Mouse (Mus musculus) kidney, adult 8-10 months (tissue): ENCODE data around the gene Hs3st1.
"Not testable (repeated sequence)": the region's sequence is repeated elsewhere in the genome, so short reads cannot be mapped to it uniquely, and the experiment has no call there.

Experiments
- DNase-seq, 2 experiments: peaks; one replicate each; pipeline ENCODE4 v3.0.0; 2022

Hs3st1 gene

GRCm38 (mm10) chr5:39755375-39755774 is at the start of gene Hs3st1:
Hs3st1 (minus strand) TSS chr5:39755475.
- not testable (repeated sequence) for DNase-seq

GRCm38 (mm10) chr5:39804663-39805062 is 49.4 kb upstream of the Hs3st1 start:
- DNase-seq = no peak

- peak in 1 of 2 experiments; percentile 1 for DNase-seq
These were observed 48.7 kb upstream of the Hs3st1 start for GRCm38 (mm10) chr5:39803941-39804340.

- DNase-seq = no peak
These were observed 48.2 kb upstream of the Hs3st1 start for GRCm38 (mm10) chr5:39803457-39803856.

GRCm38 (mm10) chr5:39802110-39802509 is 46.8 kb upstream of the Hs3st1 start:
- DNase-seq = no peak

GRCm38 (mm10) chr5:39777094-39777710 is 21.9 kb upstream of the Hs3st1 start:
- no peak for DNase-seq

GRCm38 (mm10) chr5:39771680-39772348 is 16.5 kb upstream of the Hs3st1 start:
- no peak for DNase-seq

- DNase-seq = no peak
These were observed 6.6 kb upstream of the Hs3st1 start for GRCm38 (mm10) chr5:39761682-39762456.

GRCm38 (mm10) chr5:39758890-39759475 is 3.7 kb upstream of the Hs3st1 start:
- DNase-seq = peak in 1 of 2 experiments; percentile 2

GRCm38 (mm10) chr5:39736843-39737242 is 18.4 kb downstream of the Hs3st1 start:
- no peak for DNase-seq

- DNase-seq = no peak
These were observed 21.4 kb downstream of the Hs3st1 start for GRCm38 (mm10) chr5:39733750-39734443.

- no peak for DNase-seq
These were observed 22.1 kb downstream of the Hs3st1 start for GRCm38 (mm10) chr5:39733013-39733749.

- peak; percentile 0 to 4 for DNase-seq
These were observed 39.4 kb downstream of the Hs3st1 start for GRCm38 (mm10) chr5:39715694-39716550.

GRCm38 (mm10) chr5:39715193-39715592 is 40.1 kb downstream of the Hs3st1 start:
- DNase-seq = peak; percentile 26 to 30

- no peak for DNase-seq
These were observed 49.7 kb downstream of the Hs3st1 start for GRCm38 (mm10) chr5:39705539-39705938.

GRCm38 (mm10) chr5:39660826-39661225 is 94.4 kb downstream of the Hs3st1 start:
- no peak for DNase-seq

GRCm38 (mm10) chr5:39659417-39659816 is 95.9 kb downstream of the Hs3st1 start:
- DNase-seq = no peak

GRCm38 (mm10) chr5:39644827-39645380 is 110.4 kb downstream of the Hs3st1 start:
- DNase-seq = no peak

- peak; percentile 87 to 90 for DNase-seq
These were observed 111.1 kb downstream of the Hs3st1 start for GRCm38 (mm10) chr5:39643924-39644826.
